Mouse (Mus musculus): ENCODE data around the gene Pgp.
A peak's percentile ranks its signal among the peaks of the same experiment; 100 is the strongest.

Gene Pgp

DNA sequence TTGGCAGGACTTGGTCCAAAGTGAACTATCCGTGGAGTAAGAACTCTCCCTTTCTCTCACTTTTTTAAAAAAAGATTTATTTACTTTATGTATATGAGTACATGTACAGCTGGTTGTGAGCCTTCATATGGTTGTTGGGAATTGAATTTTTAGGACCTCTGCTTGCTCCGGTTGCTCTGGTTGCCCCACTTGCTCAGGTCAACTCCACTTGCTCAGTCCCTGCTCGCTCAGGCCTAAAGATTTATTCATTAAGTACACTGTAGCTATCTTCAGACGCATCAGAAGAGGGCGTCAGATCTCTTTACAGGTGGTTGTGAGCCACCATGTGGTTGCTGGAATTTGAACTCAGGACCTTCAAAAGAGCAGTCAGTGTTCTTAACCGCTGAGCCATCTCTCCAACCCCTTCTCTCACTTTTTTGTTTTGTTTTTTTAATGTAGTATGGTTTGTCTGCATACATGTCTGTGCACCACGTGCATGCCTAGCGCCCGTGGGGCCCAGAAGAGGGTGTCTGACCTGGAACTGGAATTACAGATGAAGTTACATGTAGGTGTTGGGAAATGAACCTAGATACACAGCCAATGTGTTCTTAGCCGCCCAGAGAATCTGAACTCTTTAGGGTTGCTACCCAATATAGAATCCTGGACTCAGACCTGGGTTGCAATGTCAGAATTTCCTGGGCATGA lies 14.5 kb upstream of the Pgp start:
- peak; percentile 23 to 43 for DNase-seq (ENCODE audit: low spot score in 2 of 2)

DNA sequence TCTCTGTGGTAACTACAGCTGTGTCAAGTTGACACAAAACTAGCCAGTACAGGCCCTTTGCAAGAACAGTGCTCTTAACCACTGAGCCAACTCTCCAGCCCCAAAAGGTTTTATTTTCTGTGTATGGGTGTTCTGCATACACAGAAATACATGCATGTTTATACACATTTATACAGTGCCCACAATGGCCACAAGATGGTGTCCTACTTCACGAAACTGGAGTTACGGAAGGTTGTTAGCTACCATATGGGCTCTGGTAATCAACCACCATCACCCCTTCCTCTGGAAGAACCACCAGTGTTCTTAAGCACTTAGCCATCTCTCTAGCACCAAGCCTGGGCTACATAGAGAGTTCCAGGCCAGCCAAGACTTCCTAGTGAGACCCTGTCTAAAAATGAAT lies 8.6 kb upstream of the Pgp start:
- peak in 1 of 2 experiments; percentile 23 for DNase-seq (ENCODE audit: low spot score in 2 of 2)

DNA sequence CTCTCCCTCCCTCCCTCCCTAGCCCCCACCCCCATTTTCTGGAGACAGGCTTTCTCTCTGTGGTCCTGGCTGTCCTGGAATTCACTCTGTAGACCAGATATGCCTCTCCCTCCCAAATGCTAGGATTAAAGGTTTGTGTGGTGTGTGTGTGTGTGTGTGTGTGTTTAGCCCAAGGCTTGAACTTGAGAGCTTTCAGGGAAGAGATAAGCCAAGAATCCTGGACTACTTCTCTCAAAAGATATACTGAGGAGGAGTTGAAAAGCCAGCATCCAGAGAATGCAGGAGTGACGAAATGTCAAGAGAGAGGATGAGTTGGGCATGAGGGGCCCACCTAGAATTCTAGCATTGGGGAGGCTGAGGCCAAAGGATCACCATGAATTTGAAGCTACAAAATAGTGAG lies 7.3 kb upstream of the Pgp start:
- no peak for DNase-seq (ENCODE audit: low spot score in 2 of 2)

DNA sequence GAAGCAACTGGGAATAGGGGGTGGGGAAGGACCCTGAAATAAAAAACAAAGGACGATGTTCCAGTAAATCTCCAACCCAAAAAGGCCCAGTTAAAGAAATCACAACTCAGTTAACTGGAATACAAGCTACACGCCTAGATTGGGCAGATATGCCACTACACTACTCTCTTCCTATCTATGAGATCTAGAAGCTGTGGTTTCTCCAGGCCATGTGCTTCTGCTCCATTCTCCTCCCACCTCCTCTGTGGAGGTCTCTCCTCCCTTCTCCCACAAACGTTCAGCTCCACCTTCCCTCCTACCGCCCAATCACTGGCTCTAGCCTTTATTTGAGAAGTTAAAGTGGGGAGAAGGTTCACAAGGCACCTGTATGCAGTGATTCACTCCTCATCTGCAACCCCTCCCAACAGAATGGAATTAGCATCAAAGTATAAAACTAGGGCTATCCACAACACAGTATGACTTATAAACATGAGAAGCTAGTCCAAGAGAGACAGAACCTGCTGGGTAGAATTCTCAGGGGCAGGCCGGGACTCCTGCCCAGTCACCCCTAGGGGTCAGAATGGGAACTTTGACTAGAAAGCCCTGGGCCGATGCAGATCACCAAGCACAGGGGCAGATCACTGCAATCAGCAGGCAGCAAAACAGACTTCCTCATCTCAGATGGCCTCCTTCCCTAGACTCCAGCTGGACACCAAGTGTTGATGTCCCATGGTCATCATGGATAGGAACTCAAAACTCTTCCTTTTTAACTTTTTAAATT lies 6.6 kb upstream of the Pgp start:
- DNase-seq (ENCODE audit: low spot score in 2 of 2), result peak in 1 of 2 experiments; percentile 20

DNA sequence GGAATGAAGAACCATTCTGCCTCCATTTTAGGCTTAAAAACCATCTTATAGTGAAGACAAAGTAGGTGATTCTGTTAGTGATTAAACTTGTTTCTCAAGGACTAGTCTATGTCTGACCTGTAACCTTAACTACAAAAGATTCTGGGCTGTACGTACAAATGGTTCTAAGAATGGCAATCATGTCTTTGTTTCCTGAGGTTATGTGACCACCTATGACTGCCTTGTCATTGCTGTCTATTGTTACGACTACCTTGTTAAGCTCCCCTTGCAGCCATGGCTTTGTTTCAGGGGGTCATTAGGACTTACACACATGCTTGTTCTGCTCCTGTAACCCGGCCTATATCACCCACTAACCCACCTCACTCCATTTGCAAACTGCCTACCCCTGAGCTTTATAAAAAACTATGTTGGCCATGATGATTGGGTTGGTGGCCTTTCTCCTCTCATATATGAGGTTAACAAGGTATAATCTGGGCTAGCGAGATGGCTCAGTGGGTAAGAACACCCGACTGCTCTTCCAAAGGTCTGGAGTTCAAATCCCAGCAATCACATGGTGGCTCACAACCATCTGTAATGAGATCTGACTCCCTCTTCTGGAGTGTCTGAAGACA lies 1.5 kb upstream of the Pgp start:
- no peak for DNase-seq (ENCODE audit: low spot score in 2 of 2)

DNA sequence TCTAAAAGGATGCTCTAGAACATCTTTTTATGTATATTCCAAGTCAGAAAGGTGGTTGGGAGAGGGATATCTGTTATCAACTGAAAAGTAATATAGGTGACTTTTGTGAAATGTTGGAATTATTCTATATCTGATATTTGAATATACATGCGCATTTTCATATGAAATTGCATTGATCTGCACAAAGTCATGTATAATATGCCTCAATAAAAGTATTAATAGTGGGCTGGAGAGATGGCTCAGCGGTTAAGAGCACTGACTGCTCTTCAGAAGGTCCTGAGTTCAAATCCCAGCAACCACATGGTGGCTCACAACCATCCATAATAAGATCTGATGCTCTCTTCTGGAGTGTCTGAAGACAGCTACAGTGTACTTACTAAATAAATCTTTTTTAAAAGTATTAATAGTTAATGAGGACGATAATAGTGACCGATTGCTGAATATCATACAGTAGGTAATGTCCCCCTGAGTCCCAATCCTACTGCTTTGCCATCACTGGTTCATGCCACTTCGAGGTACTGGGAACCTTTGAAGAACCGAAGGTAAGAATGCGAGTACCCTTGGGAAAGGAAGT lies 769 bp upstream of the Pgp start:
- DNase-seq (ENCODE audit: low spot score in 2 of 2), result no peak

DNA sequence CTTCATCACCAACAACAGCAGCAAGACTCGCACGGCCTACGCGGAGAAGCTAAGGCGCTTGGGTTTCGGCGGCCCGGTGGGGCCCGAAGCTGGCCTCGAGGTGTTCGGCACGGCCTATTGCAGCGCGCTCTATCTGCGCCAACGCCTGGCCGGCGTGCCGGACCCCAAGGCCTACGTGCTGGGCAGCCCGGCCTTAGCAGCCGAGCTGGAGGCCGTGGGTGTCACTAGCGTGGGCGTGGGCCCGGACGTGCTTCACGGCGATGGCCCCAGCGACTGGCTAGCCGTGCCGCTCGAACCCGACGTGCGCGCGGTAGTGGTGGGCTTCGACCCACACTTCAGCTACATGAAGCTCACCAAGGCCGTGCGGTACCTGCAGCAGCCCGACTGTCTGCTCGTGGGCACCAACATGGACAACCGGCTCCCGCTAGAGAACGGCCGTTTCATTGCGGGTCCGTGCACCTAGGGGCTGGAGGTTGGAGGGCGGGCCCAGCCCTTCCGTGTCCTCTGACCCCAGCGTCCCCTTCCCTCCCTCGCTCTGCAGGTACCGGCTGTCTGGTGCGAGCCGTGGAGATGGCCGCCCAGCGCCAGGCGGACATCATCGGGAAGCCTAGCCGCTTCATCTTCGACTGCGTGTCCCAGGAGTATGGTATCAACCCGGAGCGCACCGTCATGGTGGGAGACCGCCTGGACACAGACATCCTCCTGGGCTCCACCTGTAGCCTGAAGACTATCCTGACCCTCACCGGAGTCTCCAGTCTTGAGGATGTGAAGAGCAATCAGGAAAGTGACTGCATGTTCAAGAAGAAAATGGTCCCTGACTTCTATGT lies 722 bp downstream of the Pgp start:
- DNase-seq (ENCODE audit: low spot score in 2 of 2), result peak; percentile 61 to 70

DNA sequence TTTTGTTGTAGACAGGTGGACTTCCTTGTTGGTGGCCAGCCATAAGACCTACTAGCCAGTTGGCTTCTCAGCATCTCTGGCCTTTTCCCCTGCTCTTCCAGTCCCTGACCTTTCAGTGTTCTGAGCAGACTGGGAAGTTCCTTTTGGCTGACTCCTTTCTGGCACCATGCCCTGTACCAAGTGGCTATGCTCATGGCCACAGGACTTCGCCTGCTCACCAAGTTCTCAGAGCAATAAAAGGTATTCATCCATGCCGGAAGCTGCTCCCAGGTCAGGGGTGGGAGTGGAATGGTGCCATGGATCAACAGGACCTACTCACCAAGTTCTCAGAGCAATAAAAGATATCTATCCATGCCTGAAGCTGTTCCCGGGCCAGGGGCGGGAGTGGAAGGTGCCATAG lies 2.3 kb downstream of the Pgp start:
- DNase-seq (ENCODE audit: low spot score in 2 of 2), result peak; percentile 63 to 64

DNA sequence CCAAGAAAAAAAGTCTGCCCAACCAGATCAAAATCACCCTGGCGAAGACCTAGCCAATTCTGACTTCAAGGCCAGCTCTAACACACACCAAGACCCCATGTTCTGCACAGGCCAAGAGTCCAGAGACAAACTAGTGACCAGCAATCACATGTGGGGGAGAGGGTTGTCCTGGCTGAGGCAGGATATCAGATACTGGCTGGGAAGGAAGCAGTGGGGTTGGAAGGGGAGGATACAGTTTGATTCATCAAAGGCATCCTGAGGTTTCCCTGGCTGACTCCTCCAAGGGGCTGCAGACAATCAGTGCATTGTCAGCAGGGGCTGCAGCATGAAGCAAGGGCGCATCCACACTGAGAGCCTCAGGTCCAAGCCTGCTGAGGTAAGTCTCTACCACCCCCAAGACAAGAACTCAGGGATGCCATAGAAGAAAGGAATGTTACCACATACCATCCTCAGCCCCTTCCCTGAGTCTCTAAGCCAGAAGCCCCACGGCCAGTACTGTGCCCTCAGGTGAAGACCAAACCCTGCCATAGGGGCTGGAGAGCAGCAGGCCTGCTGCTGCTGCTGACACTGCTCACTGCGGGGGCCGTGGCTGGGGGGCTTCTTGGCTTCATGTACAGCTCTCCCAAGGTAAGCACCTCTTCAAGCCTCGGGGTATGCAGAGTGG lies 3.6 kb downstream of the Pgp start, which contains the start of gene Bricd5:
Gene Bricd5 (plus strand): TSS at position 273 of the 664 bp plus-strand sequence.
- DNase-seq (ENCODE audit: low spot score in 2 of 2), result no peak

DNA sequence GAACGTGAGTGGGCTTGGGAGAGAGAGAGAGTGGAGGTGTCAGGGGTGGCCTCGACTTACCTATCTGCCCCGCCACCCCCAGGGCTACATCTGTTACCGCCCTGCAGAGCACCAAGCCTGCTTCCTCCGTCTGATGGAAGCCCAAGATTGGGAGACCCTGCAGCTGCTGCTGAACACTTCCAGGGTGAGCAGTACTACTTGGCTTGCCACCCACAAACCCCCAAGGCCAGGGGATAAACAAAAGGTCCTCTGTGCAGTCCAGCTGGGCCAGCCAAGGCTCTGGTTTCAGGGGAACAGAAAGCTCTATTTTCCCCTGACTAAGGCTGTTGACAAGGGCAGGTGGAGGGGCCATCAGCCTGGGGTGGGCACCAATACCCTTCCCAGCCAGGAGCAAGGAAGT lies 4.4 kb downstream of the Pgp start:
- DNase-seq (ENCODE audit: low spot score in 2 of 2), result peak; percentile 80 to 86

DNA sequence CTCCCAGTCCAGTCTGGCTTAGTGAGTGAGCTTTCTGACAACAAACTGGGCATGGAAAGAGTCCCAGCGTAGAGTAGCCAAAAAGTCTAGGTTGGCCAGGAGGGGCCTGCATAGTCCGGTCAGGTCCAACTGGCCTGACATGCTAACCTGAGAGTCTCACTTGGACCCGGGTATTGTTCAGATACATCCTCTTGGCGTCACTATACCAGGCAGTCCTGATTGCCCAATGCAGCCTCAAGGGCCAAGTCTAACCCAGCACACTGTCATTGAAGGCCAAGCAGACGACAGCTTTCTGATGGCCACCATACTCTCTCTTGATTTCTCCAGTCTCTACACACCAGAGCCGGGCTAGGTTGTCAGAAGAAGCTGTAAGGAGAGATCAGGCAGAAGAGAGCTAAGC lies 5.4 kb downstream of the Pgp start:
- no peak for DNase-seq (ENCODE audit: low spot score in 2 of 2)

DNA sequence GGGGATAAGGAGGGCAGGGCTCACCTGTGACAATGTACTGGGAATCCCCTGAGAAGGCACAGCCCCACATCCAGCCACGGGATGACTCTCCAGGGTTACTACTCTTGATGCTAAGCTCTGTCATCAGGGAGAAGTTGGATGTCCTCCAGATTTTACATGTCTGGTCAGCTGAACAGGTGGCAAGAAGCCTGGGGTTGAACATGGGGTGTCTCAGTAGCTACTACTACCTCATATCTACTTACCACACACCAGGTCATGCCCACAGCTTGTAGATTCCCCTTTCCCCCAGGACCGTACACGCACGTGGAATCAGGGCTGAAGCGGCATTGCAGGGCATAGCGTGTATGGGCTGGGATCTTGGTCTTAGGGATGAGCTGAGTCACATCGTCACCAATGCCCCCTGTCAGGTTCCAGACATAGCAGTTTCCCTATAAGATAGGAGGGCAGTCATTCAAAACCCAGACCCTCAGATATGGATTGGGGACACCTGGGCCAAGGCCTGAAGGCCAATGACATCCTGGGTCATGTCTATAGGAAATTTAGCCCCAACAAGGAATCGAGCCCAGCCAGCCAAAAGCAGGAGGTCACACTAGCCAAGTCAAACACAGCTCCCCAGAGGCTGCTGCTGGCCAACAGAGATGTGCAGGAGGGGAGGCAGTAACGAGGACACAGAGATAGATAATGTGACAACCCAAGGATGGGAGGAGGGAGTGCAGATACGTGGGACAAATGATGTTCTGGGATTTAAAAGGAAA lies 6.0 kb downstream of the Pgp start:
- DNase-seq (ENCODE audit: low spot score in 2 of 2), result no peak

DNA sequence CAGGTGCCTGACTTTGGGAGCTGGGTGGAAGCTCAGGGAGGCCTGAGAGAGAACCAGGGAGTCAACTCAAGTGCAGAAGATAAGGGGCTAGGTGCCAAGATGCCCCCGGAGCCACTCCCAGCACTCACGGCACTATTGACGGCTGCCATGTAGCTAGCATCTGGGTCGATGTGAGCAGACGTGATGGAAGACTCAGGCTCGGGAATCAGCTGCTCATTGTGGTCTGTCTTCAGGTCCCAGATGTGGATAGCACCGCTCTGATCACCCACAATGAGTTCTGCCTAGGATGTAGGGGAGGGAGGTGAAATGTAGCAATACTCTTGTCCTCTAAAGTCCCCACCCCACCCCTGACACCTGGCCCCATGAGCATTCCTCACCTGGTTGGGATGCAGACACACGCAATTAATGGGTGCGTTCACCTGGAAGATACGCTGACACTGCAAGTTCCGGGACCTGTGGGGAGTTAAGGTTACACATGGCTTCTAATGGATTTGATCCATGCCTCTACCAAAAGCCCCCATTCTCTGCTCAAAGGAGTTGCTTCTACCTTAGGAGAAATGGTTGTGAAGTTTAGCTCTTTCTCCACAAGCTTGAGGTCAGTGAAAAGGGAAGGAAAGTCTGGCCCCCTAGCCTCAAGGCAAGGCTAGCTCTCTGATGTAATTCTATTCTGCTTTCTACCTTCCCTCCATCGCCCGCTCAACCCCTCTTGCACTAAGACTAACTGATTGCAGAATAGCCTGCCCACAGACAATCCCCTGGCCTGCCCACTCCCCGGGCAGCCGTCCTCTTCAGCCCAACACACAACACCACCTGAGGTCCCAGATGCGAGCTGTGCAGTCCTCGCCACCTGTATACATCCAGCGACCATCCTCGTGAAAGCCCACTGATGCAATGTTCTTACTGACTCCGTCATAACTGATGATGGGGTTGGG lies 7.1 kb downstream of the Pgp start:
- DNase-seq (ENCODE audit: low spot score in 2 of 2), result peak in 1 of 2 experiments; percentile 14

DNA sequence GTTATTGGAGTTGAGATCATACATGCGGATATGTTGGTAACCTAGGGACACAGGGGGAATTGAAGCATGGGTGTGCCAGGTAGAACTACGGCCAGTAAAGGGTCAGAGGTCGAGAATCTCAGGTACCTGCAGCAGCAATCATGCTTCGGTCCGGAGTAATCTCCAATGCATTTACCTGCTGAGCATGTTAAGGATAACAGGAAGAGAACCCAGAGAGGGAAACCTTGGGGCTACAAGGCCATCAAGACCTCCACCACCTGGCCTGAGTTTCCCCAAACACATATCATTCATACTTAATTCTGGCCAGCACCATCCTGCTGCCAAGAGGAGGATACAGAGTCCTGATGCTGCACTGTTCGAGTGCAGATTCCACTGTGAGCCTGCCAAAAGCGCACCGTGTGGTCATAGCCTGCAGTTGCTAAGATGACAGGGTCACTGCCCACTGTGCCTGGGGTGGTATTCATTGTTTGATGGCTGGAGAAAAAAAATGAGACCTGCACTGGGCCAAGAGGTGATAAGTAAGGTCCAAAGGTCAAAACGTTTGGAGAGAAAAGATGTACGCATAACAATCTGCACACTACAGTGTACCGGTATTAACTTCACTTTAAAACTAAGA lies 7.9 kb downstream of the Pgp start:
- peak in 1 of 2 experiments; percentile 65 for DNase-seq (ENCODE audit: low spot score in 2 of 2)

DNA sequence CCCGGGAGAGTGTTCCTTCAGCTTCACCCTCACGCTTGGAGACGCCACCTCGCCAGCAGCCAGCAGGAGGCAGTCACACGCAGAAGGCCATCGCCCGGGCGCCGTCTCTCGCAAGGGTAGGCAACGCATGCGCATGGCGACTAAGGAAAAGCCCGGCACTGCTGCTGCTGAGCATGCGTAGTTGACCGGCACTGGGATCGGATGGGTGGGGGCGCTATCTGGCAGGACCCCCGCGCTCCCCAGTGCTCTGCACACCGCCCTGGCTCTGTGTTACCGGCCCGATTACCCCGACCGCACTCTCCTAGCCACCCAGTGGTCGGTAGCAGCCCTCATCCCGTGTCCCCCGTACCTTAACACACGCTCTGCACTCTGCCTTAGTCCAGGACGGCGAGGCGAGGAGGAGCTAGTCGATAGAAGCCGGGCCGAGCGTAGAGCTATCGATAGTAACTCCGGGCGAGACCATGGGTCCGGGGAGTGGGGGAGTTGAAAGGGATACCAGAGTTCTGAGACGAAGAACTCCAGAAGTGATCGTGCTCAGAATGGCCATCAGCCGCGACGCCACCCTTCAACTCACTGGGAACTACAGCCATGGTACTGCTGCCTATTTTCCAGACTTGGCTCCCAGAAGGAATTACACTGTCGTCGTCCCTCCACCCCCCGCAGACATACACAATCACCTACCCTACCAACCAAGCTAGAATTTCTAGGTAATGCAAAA lies 8.6 kb downstream of the Pgp start, which contains the start of gene Mlst8:
Gene Mlst8 (minus strand): TSS at position 416 of the 718 bp plus-strand sequence.
- peak; percentile 97 to 98 for DNase-seq (ENCODE audit: low spot score in 2 of 2)

DNA sequence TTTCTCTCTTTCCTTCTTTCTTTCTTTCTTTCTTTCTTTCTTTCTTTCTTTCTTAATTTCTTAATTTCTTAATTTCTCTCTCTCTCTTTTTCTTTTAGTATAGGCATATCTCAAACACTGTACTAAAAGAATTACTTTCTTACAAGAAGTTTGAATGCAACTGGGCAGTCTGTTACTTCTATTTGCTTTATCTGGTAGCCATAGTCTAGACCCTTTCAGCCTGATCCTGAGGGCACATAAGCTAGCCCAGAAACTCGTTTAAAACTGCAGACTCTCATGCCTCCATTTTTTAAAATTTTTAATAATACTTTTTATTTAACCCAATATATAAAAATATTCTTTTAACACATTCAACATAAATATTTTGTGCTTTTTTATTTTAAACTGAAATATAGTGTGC lies 9.2 kb downstream of the Pgp start:
- DNase-seq (ENCODE audit: low spot score in 2 of 2), result no peak

DNA sequence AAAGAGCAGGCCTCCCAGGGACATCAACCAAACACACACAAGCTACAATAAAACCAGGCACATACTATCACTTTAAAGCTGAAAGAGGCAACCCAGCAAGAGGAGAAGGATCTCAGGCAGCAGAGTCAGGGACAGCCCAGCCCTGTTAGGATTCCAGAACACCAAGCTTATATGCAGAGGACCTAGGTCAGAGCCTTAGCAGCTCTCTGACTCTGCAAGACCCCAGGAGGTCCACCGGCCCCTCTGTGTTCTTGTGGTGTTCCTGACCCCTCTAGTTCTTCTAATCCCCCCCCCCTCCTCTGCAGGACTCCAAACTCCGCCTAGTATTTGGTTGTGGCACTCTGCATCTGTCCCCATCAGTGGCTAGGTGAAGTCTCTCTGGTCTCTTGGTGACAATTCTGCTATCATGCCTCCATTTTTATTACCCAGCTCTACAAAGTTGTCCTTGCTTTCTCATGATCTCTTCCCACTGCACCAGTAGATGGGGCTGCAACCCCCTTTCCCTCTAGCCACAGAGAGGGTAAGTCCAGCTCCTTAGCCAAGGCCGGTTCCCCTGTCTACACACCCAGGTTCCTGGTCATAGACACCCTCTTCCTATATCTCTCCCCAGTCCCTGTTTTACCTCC lies 10.1 kb downstream of the Pgp start:
- DNase-seq (ENCODE audit: low spot score in 2 of 2), result no peak

Measured in right cerebral cortex, postnatal 10 days (tissue).